Mouse (Mus musculus) inflammation-experienced regulatory T-cells, adult 6 months (primary cell): Measurements from ENCODE around the gene Dcaf17. TPM values are rescaled to one million over a fixed set of nuclear protein-coding genes. Genes with fewer than 3 reads are reported as not detected.
A peak's percentile ranks its signal among the peaks of the same experiment; 100 is the strongest.

ENCODE experiments used
- ATAC-seq: one replicate; pipeline ENCODE4 v1.8.0; 2017
- polyA plus RNA-seq, 3 experiments: library from polyadenylated mRNA; unstranded; fragments of 100-300 nt; shearing (Covaris generic); gene quantifications; one replicate each; pipeline ENCODE4 v1.2.1; 2017

The Dcaf17 gene
- 10 to 100 TPM; 17.9 to 22.8 (median 22.3) TPM for polyA plus RNA-seq

- peak; percentile 92 for ATAC-seq
Observed at GRCm38 (mm10) chr2:71055300-71056114, at the start of gene Dcaf17, which contains the start of gene Mettl8. Dcaf17 (plus strand) TSS chr2:71055328. Mettl8 (minus strand) TSS chr2:71055583.

- ATAC-seq: no peak
Observed at GRCm38 (mm10) chr2:71011816-71012215, 43.3 kb upstream of the Dcaf17 start.

GRCm38 (mm10) chr2:71013521-71013920 lies 41.6 kb upstream of the Dcaf17 start:
- no peak for ATAC-seq

GRCm38 (mm10) chr2:71019277-71019676 lies 35.9 kb upstream of the Dcaf17 start:
- ATAC-seq: no peak

- no peak for ATAC-seq
Observed at GRCm38 (mm10) chr2:71019704-71020375, 35.3 kb upstream of the Dcaf17 start.

GRCm38 (mm10) chr2:71020674-71021073 lies 34.5 kb upstream of the Dcaf17 start:
- ATAC-seq: no peak

- ATAC-seq: no peak
Observed at GRCm38 (mm10) chr2:71022991-71023390, 32.1 kb upstream of the Dcaf17 start.

- ATAC-seq: no peak
Observed at GRCm38 (mm10) chr2:71023986-71024385, 31.1 kb upstream of the Dcaf17 start.

- ATAC-seq: no peak
Observed at GRCm38 (mm10) chr2:71025576-71026315, 29.4 kb upstream of the Dcaf17 start.

- ATAC-seq: no peak
Observed at GRCm38 (mm10) chr2:71026787-71027186, 28.3 kb upstream of the Dcaf17 start.

- ATAC-seq: no peak
Observed at GRCm38 (mm10) chr2:71027631-71028030, 27.5 kb upstream of the Dcaf17 start.

- no peak for ATAC-seq
Observed at GRCm38 (mm10) chr2:71030663-71031062, 24.5 kb upstream of the Dcaf17 start.

GRCm38 (mm10) chr2:71031973-71032794 lies 22.9 kb upstream of the Dcaf17 start:
- ATAC-seq: peak; percentile 84

GRCm38 (mm10) chr2:71033014-71033413 lies 22.1 kb upstream of the Dcaf17 start:
- no peak for ATAC-seq

- no peak for ATAC-seq
Observed at GRCm38 (mm10) chr2:71033987-71034386, 21.1 kb upstream of the Dcaf17 start.

GRCm38 (mm10) chr2:71037447-71037846 lies 17.7 kb upstream of the Dcaf17 start:
- ATAC-seq: no peak

- ATAC-seq: no peak
Observed at GRCm38 (mm10) chr2:71039522-71040121, 15.5 kb upstream of the Dcaf17 start.

GRCm38 (mm10) chr2:71046151-71046550 lies 9.0 kb upstream of the Dcaf17 start:
- no peak for ATAC-seq

- ATAC-seq: peak; percentile 55
Observed at GRCm38 (mm10) chr2:71046751-71047320, 8.3 kb upstream of the Dcaf17 start.

GRCm38 (mm10) chr2:71048896-71049295 lies 6.2 kb upstream of the Dcaf17 start:
- no peak for ATAC-seq

- no peak for ATAC-seq
Observed at GRCm38 (mm10) chr2:71050511-71050910, 4.6 kb upstream of the Dcaf17 start.
